Mouse (Mus musculus) spleen, postnatal 10 days (tissue): ENCODE results near the gene Ptger3.

Source experiments
- DNase-seq, 2 experiments: peaks; one replicate each; pipeline ENCODE4 v3.0.0; 2021 to 2022; ENCODE audit warnings: low spot score in 2 of 2

Ptger3 gene

DNA sequence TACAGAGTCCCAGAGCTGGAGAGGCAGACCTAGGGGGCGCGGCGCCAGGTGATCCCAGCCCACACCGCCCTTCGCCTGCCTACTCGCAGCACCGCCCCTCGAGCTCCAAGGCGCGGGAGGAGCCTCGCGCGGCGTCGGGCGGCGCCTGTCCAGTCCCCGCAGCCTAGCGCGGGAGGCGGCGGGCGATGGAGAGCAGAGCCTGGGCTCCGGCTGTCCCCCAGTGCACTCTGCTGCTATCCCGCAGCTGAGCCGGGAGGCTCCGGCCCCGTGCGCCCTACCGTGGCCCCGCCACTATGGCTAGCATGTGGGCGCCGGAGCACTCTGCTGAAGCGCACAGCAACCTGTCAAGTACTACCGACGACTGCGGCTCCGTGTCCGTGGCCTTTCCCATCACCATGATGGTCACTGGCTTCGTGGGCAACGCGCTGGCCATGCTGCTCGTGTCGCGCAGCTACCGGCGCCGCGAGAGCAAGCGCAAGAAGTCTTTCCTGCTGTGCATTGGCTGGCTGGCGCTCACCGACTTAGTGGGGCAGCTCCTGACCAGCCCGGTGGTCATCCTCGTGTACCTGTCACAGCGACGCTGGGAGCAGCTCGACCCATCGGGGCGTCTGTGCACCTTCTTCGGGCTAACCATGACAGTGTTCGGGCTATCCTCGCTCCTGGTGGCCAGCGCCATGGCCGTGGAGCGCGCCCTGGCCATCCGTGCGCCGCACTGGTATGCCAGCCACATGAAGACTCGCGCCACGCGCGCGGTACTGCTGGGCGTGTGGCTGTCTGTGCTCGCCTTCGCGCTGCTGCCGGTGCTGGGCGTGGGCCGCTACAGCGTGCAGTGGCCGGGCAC is at the start of gene Ptger3:
Gene Ptger3 (plus strand): TSS at position 168 of the 841 bp plus-strand sequence.
- no peak for DNase-seq

DNA sequence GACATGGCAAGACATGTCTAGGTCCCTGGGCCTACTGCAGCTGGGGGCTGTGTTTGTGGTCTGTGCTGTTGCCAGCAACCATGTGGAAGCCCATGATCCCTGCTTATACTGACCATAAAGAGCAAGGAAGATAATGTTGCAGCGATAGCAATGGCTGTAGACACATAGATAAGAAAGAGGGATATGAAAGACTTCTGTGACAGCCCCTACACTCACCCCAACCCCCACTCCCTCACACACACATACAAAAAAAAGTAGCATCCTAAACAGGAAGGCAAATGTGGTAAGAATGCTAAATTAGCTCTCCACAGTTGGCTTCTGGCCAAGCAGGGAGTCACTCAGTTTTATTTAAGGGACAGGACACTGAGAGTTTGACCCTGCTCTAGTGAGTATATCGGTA is 48.7 kb upstream of the Ptger3 start:
- no peak for DNase-seq

DNA sequence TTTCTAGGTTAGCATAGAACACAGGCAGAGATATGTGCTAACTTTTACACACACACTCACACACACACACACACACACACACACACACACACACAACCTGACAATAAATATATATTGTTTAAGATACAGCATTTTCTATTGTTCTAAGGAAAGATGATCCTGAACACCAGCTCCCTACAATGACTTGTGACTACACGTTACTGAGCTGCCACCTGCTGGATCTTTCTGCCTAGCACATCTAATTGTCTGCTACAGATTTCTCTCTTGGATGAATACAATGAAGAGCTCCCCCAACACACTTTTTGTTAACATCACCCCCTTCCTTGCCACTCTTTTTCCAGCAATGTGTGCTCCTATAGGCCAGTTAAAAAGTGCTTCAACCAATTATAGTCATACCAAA is 46.3 kb upstream of the Ptger3 start:
- peak in 1 of 2 experiments; percentile 19 for DNase-seq

DNA sequence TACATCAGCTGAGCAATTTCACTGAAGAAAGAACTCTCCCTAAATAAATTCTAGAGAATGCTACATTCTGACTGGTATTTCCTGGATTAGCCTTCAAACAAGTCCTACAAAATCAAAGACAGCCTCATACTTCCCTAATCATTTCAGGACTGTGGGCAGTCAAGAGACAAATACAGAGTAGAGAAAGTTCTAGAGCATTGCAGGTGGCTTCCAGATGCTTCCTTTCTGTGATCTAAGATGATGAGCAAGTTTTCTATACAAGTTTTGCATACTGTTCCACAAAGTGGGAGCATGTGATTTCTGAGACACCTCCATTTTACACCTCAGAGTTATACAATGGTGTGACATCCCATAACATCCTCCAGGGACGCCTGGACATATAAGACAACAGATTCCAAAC is 42.9 kb upstream of the Ptger3 start:
- DNase-seq, result no peak

DNA sequence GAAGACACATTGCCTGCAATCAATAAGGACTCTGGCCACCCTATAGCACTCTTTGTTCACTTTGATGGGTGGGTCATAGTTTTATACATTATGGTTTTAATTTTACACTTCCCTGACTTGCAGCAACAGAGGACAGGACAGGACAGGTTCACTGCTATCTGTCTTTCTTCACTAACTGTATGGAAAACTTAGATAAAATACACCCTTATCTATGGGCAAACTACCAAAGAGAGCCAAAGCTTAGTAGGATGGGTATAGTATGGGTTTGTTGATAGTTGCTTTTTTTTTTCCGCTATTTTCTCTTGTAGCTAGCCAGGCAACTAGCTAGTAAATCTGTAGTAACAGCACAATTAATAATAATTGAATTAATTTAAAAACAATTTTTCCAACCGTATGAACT is 35.1 kb upstream of the Ptger3 start:
- no peak for DNase-seq

DNA sequence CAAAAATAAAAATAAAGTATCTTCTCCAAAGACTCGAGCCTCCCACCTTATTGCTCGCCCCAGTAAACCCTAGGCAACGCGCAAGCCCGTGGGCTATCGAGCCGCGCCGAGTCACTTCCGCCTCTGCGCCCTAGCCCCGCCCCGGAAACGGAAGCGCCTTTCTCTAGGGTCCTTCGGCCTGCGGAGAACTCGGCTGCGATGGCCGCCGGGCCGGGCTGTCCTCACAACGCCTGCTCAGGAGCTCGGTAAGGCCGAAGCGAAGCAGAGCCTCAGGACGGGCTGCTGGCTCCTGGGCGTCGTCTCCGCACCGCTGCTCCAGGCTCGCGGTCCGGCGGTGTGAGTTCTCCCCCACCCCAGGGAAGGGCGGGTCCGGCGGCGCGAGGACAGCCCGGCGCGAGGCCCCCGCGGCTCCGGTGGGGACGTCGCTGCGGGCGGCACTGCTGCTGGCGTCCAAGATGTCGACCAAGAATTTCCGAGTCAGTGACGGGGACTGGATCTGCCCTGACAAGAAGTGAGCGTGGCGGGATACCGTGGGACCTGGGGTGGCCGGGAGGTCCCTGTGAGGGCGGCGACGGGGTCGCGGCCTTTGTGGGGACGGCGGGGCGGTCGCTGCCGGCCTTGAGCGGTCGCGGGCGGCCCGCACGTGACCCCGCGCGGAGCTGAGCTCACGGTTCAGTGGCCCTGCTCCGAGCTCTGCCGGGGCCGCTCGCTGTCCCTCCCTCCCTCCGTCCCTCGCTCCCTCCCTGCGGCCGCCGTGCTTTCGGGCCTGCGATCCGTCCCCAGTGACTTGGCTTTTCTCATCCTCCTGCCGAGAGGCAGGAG is 32.5 kb upstream of the Ptger3 start, which contains the start of gene Zranb2:
Gene Zranb2 (plus strand): TSS at position 197 of the 822 bp plus-strand sequence.
- peak; percentile 92 to 96 for DNase-seq

DNA sequence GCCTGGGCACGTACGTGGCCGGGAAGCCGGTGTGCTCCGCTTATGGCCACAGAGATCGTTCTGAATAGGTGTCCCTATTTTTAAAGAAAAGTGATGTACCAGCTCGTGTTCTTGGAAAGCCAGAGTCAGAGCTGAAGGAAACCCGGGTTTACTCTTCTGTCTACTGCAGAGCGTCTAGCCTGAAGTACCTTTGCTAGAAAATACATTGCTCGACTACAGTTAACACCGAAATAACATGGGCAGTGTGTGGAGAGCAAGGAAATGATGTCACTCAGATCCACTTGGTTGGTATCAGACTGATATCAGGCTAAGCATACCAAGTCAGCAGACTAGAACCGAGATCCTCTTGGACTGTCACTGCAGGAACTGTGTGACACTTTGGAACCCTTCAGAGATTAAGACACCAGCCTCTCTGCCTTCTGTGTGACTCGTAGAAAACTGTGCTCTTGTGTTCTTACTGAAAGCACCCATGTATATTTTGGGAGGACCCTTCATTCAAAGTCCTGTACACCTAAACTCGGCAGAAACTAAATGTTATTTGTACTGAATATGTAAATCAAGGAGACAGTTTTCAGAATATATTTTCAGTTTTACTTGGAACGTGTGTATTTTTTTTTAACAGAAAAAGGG is 31.8 kb upstream of the Ptger3 start:
- DNase-seq, result no peak

DNA sequence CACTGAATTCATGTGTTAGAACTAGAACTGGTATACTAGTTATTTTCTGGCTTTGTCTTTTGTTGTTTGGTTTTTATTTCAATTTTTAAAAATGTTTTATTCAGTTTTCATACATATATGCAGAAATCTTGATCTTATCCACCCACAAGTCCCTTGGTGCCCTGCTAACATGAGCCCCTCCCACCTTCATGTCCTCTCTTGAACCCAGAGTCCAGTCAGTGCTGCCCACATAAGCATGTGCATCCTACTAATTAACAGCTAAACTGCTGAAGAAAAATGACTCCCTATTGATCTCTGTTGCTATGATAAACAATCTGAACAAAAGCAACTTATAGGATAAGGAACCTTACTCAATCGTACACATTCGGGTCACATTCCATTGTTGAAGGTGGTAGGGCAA is 17.4 kb upstream of the Ptger3 start:
- no peak for DNase-seq

DNA sequence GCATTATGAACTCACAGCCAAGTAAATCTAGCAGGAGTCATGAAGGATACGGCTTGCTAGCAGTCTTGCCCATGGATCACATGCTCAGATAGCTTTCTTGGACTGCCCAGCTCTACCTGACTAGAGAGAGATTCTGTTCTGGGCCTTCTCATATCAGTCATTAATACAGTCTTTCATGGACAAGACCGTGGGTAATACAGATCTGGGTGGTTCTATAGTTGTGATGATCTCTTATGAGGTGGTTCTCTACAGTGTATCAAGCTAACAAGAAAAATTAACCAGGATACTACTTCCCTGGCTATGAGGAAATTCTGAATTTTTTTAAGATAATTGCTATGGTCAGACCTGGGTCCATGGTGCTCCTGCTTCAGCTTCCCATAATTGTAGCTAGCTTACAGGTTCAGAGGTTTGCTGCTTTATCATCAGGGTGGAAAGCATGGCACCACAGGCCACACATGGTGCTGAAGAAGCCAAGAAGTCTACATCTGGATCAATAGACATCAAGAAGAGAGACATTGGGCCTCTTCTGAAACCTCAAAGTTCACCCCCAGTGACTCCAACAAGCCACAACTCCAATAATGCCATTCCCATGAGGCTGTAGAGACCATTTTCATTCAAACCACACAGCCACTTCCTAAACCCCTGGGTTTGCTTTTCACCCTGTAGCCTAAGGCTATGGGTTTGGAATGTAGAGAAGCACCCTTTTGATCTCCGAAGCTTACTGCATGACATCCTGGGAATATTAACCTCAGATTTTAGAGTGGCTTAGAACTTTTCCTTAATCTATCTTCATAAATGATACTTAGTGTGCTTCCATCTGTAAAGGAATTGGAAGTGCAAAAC is 16.7 kb upstream of the Ptger3 start:
- no peak for DNase-seq

DNA sequence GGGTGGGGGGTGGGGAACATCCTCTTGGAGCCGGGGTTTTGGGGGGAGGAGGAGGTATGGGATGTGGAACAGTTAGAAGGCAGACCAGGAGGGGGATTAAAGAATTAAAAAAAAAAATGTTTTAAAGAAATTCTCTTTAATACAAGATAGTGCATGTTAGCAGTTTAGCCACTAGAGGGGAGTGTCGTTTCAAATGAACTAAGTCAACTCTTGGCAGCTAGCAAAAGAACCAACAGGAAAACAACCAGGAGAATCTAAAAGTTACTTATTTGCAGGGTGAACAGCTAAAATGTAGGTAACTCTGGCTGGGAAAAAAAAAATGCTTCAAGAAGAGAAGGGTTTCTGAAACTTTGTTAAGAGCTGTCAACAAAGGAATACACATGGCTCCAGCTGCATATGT is 1.5 kb upstream of the Ptger3 start:
- DNase-seq, result no peak

DNA sequence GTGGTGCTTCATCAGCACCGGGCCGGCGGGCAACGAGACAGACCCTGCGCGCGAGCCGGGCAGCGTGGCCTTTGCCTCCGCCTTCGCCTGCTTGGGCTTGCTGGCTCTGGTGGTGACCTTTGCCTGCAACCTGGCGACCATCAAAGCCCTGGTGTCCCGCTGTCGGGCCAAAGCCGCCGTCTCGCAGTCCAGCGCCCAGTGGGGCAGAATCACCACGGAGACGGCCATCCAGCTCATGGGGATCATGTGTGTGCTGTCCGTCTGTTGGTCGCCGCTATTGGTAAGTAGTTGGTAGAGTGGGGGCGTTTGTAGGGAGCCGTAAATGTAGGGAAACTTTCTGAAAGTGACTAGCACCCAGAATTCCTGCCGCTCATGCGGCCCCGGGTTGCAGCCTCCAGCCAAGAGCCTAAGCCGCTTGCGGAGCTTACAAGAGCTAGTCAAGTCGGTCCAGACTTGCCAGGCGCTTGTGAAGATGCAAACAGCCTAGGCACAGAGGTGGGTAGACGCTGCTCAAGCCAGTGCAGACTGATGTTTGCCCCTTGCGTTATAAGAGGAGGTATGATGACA is 957 bp downstream of the Ptger3 start:
- DNase-seq, result no peak

DNA sequence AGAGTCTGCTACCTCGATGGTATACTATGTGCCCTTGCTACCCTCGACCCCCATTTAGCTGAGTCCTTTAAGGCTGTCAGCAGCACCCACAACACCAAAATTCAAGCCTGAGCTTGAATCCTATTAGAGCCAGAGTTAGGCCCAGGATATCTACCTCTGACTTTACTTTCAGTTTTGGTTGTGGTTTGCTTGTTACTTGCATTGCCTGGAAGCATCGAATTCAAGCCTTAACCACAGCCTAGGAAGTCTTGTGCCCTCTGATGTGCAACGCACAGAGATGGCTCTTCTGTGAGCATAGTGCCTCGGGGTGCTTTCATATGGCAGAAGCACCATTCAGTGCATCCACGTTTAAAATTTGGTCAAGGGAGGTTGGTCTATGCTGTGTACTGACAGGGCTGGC is 5.3 kb downstream of the Ptger3 start:
- DNase-seq, result no peak

DNA sequence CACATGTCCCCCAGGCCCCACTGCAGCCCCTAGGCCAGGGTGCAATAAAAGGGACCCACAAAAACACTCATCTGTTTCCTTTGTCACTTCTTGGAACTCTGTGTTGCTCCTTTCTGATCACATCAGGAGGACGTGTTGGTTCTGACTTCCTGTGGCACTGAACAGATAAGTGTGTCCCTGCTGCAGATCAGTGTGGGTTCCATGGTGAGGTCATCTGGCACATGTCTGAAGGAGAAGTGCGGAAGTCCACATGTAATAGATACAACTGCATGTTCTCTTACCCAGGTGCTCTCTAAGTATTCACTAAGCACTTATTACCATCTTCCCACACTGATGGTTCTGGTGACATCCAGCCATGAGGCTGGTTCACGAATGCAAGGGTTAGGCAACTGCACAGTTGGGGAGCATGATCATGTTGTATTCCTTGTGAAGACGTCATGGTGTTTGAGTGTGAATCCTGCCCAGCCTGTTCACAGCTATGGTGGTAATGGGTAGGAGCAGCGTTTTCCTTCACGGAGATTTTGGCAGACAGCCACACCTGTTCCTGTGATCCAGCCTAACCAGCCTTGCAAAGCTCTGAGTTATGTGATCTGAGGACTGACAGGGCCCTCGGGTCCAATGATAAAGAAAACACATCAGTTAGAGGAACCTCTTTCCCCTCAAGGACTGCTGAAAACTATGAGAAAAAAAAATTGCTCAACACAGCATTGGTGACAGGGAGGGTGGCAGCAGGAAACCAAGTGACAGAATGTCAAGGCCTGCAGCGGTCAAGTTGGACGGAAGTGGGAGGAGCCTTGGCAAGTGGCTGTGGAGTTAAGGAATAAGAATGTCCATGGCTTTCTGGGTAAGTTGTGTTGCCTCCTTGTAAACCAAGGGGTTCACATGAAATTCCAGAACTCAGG is 9.0 kb downstream of the Ptger3 start:
- no peak for DNase-seq

DNA sequence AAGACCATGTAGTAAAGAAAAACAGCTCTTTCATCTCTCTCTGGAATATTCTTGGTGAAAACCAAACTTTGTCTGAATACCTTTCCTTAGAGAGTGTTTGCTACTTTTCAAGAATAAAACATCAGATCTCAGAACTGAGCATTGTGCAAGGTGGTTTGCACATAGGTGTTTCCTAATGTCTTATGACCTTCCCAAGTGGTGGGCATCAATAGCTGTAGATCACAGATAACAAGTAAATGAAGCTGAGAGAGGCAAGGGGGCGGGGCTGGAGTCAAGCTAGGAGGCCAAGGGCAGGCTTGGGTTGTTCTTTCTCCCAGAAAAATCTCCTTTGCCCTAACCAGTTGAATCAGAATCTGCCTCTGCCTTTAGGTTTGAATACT is 9.6 kb downstream of the Ptger3 start:
- DNase-seq, result no peak

DNA sequence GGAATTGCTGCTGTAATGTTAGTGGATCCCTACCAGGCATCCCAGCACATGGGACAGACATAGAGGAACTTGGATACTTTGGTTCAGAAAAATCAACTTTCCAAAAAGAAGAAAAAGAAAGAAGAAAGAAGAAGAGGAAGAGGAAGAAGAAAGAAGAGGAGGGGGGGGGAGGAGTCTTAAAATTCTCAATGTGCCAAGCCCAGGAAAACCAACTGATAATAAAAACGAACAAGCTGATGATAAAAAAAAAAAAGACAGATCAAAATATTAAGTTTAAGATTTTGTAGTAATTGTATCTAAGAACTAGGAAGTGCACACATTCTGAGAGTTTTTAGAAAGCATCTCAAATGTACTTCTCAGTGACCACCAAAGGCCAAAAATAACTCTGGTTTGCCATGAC is 10.2 kb downstream of the Ptger3 start:
- no peak for DNase-seq

DNA sequence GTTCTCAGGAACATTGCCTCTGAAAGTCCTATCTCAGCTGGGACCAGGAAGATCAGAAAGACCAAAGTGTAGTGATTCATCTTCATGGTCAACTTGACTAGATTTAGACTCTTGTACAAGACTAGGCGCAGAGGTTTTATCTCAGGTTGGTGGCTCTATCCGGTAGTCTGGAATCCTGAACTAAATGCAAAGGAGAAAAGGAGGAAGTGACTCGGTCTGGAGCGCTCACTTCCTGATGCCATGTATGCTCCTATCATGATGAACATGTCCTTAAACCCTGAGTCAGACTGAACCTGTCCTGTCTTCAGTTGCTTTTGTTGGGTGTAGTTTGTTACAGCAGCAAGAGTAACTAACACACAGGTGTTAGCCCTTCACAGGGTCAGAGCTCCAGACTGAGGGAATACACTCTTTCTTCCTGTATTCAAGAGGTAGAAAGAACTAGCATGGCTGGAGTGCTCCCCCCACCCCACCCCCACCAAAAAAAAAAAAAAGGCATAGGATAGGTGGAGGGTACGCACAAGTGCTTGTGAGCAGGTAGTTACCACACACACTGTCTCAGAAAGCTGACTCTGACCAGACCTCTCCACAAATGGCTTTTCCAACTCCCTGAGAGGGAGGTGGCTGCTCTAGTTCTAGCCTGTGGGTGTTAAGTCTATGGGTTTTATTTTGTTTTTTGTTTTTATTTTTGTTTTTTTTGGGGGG is 11.9 kb downstream of the Ptger3 start:
- DNase-seq, result no peak

DNA sequence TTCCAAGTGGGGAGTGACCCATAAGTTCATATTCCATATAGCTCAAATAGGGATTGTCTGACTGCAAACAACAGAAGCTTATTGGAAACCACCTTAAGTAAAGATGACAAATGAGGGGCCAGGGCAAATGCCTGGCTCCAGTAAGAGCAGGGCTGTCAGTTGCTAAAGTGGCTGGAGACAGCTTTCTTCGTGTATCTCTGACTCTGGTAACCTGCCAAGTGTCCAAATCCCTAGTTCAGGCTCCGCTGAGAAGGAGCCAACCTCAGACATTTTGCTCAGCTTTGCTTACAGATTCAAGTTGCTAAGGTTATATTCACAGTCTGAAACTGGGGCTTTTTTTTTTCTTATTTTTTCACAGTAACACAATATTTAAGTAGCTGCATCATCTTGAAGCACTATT is 12.7 kb downstream of the Ptger3 start:
- no peak for DNase-seq

DNA sequence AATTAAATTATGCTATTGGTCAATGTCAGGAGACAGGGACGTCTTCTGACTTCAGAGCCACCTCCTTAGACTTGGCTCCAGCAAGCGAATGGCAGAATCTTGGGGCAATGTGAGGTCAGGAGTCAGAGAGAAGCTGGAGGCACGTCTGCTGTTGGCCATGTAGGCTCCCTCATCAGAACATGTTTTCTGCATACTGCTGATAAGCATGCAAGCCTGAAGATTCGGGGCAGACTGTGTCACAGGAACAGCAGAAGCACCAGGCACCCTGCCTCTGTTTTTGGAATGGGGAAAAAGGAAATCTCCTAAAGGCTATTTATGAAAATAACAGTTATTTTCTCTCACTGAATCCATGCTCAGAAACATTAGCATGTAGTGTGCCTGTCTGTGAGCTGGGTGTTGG is 13.6 kb downstream of the Ptger3 start:
- DNase-seq, result no peak

DNA sequence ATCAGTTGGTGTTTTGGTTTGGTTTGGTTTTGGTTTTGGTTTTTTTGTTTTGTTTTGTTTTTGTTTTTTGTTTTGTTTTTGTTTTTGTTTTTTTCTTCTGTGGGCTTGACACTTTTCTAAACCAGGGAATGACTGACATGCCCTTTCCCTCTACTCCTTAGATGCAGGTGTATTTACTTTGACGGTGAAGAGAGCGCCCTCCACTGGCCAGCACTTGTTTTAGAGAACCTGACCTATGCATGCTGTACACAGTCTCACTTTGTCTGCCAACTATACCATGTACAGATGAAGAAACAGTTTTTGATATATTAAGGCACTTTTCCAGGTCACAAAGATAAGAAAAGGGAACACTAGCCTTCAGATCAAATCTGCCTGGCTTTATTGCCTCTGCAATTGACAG is 15.1 kb downstream of the Ptger3 start:
- DNase-seq, result peak in 1 of 2 experiments; percentile 26
